Mouse (Mus musculus): Measurements from ENCODE around the gene Cdkal1.

Cdkal1 gene

GRCm38 (mm10) chr13:29855281-29856031 lies at the start of gene Cdkal1:
Gene Cdkal1, minus strand, starts transcription at chr13:29855674.
- DNase-seq (ENCODE audit: low read depth, low spot score) = peak; percentile 84

GRCm38 (mm10) chr13:29903341-29903740 lies 47.9 kb upstream of the Cdkal1 start:
- peak; percentile 1 for DNase-seq (ENCODE audit: low read depth, low spot score)

GRCm38 (mm10) chr13:29902676-29903075 lies 47.2 kb upstream of the Cdkal1 start:
- no peak for DNase-seq (ENCODE audit: low read depth, low spot score)

- no peak for DNase-seq (ENCODE audit: low read depth, low spot score)
These were observed 46.2 kb upstream of the Cdkal1 start for GRCm38 (mm10) chr13:29901641-29902040.

- DNase-seq (ENCODE audit: low read depth, low spot score) = no peak
These were observed 11.3 kb upstream of the Cdkal1 start for GRCm38 (mm10) chr13:29866780-29867179.

GRCm38 (mm10) chr13:29864331-29864730 lies 8.9 kb upstream of the Cdkal1 start:
- no peak for DNase-seq (ENCODE audit: low read depth, low spot score)

- no peak for DNase-seq (ENCODE audit: low read depth, low spot score)
These were observed 4.6 kb upstream of the Cdkal1 start for GRCm38 (mm10) chr13:29860087-29860486.

- peak; percentile 57 for DNase-seq (ENCODE audit: low read depth, low spot score)
These were observed 2.0 kb upstream of the Cdkal1 start for GRCm38 (mm10) chr13:29857436-29857835.

GRCm38 (mm10) chr13:29854876-29855275 lies 598 bp downstream of the Cdkal1 start:
- no peak for DNase-seq (ENCODE audit: low read depth, low spot score)

- peak; percentile 51 for DNase-seq (ENCODE audit: low read depth, low spot score)
These were observed 16.9 kb downstream of the Cdkal1 start for GRCm38 (mm10) chr13:29838409-29839047.

GRCm38 (mm10) chr13:29835170-29835569 lies 20.3 kb downstream of the Cdkal1 start:
- peak; percentile 31 for DNase-seq (ENCODE audit: low read depth, low spot score)

- no peak for DNase-seq (ENCODE audit: low read depth, low spot score)
These were observed 21.7 kb downstream of the Cdkal1 start for GRCm38 (mm10) chr13:29833751-29834150.

- DNase-seq (ENCODE audit: low read depth, low spot score) = no peak
These were observed 24.3 kb downstream of the Cdkal1 start for GRCm38 (mm10) chr13:29831126-29831525.

- DNase-seq (ENCODE audit: low read depth, low spot score) = no peak
These were observed 27.4 kb downstream of the Cdkal1 start for GRCm38 (mm10) chr13:29828032-29828431.

- no peak for DNase-seq (ENCODE audit: low read depth, low spot score)
These were observed 29.0 kb downstream of the Cdkal1 start for GRCm38 (mm10) chr13:29826469-29826868.

- DNase-seq (ENCODE audit: low read depth, low spot score) = no peak
These were observed 29.4 kb downstream of the Cdkal1 start for GRCm38 (mm10) chr13:29826041-29826440.

- no peak for DNase-seq (ENCODE audit: low read depth, low spot score)
These were observed 30.7 kb downstream of the Cdkal1 start for GRCm38 (mm10) chr13:29824797-29825196.

- DNase-seq (ENCODE audit: low read depth, low spot score) = no peak
These were observed 31.1 kb downstream of the Cdkal1 start for GRCm38 (mm10) chr13:29824326-29824725.

GRCm38 (mm10) chr13:29823906-29824305 lies 31.6 kb downstream of the Cdkal1 start:
- DNase-seq (ENCODE audit: low read depth, low spot score) = no peak

GRCm38 (mm10) chr13:29823487-29823886 lies 32.0 kb downstream of the Cdkal1 start:
- DNase-seq (ENCODE audit: low read depth, low spot score) = no peak

GRCm38 (mm10) chr13:29819910-29820583 lies 35.4 kb downstream of the Cdkal1 start:
- peak; percentile 29 for DNase-seq (ENCODE audit: low read depth, low spot score)

GRCm38 (mm10) chr13:29819147-29819546 lies 36.3 kb downstream of the Cdkal1 start:
- no peak for DNase-seq (ENCODE audit: low read depth, low spot score)

- DNase-seq (ENCODE audit: low read depth, low spot score) = no peak
These were observed 37.2 kb downstream of the Cdkal1 start for GRCm38 (mm10) chr13:29818314-29818713.

Measured in CD4-positive helper T cell, adult 2 months (primary cell).